Mouse (Mus musculus): ENCODE results near the gene Gm10375. TPM values are rescaled to one million over a fixed set of nuclear protein-coding genes. Genes with fewer than 3 reads are reported as not detected.
"Not testable (repeated sequence)": the region's sequence is repeated elsewhere in the genome, so short reads cannot be mapped to it uniquely, and the experiment has no call there.

Gene Gm10375
- not detected in 2 replicates for polyA plus RNA-seq (2012; rRNA removed)

DNA sequence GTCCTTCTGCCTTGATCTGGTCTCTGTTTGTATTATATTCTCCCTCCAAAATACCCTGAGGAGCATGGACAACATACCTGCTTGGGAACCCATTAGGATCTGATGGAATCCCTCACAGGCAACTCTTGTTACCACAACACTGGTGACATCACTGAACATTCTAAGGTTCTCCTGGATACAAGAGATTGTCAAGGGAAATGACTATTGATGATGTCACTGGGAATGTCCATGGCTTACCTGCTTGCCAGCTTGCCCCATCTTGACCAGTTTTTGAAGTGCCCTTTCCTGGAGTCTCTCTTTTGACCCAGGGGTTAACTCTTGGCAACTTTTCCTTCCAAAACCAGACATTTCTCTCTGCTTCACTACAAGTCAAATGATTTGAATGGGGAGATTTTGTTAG is at the start of gene Gm10375:
Gm10375 (minus strand) TSS at position 101 of the 400 bp plus-strand sequence.
- not testable (repeated sequence) for DNase-seq (ENCODE audit: low read depth)

DNA sequence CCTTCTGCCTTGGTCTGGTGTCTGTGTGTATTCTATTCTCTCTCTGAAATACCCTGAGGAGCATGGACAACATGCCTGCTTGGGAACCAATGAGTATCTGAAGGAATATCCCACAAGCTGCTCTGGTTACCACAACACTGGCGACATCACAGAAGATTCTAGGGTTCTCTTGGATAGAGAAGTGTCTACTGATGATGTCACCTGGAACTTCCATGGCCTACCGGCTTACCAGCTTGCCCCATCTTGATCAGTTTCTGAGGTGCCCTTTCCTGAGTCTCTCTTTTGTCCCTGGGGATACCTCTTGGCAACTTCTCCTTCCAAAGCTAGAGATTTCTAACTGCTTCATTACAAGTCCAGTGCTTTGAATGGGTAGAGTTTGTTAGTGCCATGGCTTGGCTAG is 28.8 kb downstream of the Gm10375 start, which contains the start of gene Gm17654:
Gm17654 (minus strand) TSS at position 101 of the 400 bp plus-strand sequence.
- not testable (repeated sequence) for DNase-seq (ENCODE audit: low read depth)

GRCm38 (mm10) chr14:43577969-43578368 is 29.8 kb downstream of the Gm10375 start:
- not testable (repeated sequence) for DNase-seq (ENCODE audit: low read depth)

Other genes starting within 250 kb of the Gm10375 start
- not detected in 2 replicates for gene Gm8138, start 191.7 kb downstream of the Gm10375 start, polyA plus RNA-seq (2012; rRNA removed)
- gene Gm5799, start 64.4 kb downstream of the Gm10375 start, polyA plus RNA-seq (2012; rRNA removed): not detected in 2 replicates
- gene Gm17654, start 28.9 kb downstream of the Gm10375 start, polyA plus RNA-seq (2012; rRNA removed): not detected in 2 replicates
- not detected in 2 replicates for gene Gm8165, start 69.2 kb upstream of the Gm10375 start, polyA plus RNA-seq (2012; rRNA removed)
- gene Gm7324, start 89.8 kb upstream of the Gm10375 start, polyA plus RNA-seq (2012; rRNA removed): 0.68 and 0.72 TPM in 2 replicates
- gene Gm16506, start 119.5 kb upstream of the Gm10375 start, polyA plus RNA-seq (2012; rRNA removed): not detected in 2 replicates
- not detected in 2 replicates for gene Gm6526, start 139.9 kb upstream of the Gm10375 start, polyA plus RNA-seq (2012; rRNA removed)
- not detected in 2 replicates for gene Gm8180, start 176.7 kb upstream of the Gm10375 start, polyA plus RNA-seq (2012; rRNA removed)

Data from brain, embryonic 14.5 days (tissue).